Mouse (Mus musculus) heart, embryonic 14.5 days (tissue): ENCODE measurements around the gene Rin2. TPM values are rescaled to one million over a fixed set of nuclear protein-coding genes. Genes with fewer than 3 reads are reported as not detected.

Experiments
- ATAC-seq: fragments of 200-750 bp; cut with Nextera tagmentation; 2 replicates; pipeline ENCODE4 v1.8.0; 2017; ENCODE audit warnings: low read depth, moderate TSS enrichment; ENCODE audit not compliant: insufficient number of reproducible peaks, insufficient read depth, low FRiP score
- H3K27ac ChIP-seq, 2 experiments: fragments of 200-500 bp in 1 of 2; fragments of 300-500 bp in 1 of 2; sonication (generic) in 1 of 2; replicated peaks in 1 of 2; 2 replicates each; pipeline ENCODE4 v1.5.1; 2012 to 2014; ENCODE audit warnings: low read depth in 2 of 2, low read length in 2 of 2, control low read depth in 1 of 2, mild to moderate bottlenecking in 1 of 2, mixed read lengths in 1 of 2; ENCODE audit not compliant: control insufficient read depth in 1 of 2, insufficient read depth in 1 of 2
- H3K27me3 ChIP-seq: fragments of 300-500 bp; sonication (generic); 2 replicates; pipeline ENCODE4 v1.6.1; 2014; ENCODE audit warnings: mild to moderate bottlenecking, low read length, control low read depth; ENCODE audit not compliant: control insufficient read depth, insufficient read depth
- H3K36me3 ChIP-seq: fragments of 300-500 bp; sonication (generic); 2 replicates; pipeline ENCODE4 v1.6.1; 2014; ENCODE audit warnings: mild to moderate bottlenecking, control low read depth, low read length, mixed read lengths; ENCODE audit not compliant: control insufficient read depth, insufficient read depth
- H3K4me1 ChIP-seq, 2 experiments: fragments of 200-500 bp in 1 of 2; fragments of 300-500 bp in 1 of 2; sonication (generic) in 1 of 2; 2 replicates each; pipeline ENCODE4 v1.6.1; 2012 to 2014; ENCODE audit warnings: low read length in 2 of 2, control low read depth in 1 of 2, mixed read lengths in 1 of 2; ENCODE audit not compliant: control insufficient read depth in 2 of 2, insufficient read depth in 2 of 2
- H3K4me2 ChIP-seq: fragments of 300-500 bp; sonication (generic); 2 replicates; pipeline ENCODE4 v1.6.1; 2014; ENCODE audit warnings: mild to moderate bottlenecking, low read length
- H3K4me3 ChIP-seq, 2 experiments: fragments of 200-500 bp in 1 of 2; fragments of 300-500 bp in 1 of 2; sonication (generic) in 1 of 2; 2 replicates each; pipeline ENCODE4 v1.5.1; 2012 to 2014; ENCODE audit warnings: low read length in 2 of 2, mild to moderate bottlenecking in 2 of 2, control low read depth in 1 of 2, low read depth in 1 of 2, moderate library complexity in 1 of 2; ENCODE audit not compliant: control insufficient read depth in 1 of 2, insufficient read depth in 1 of 2
- H3K9ac ChIP-seq: fragments of 300-500 bp; sonication (generic); 2 replicates; pipeline ENCODE4 v1.6.1; 2014; ENCODE audit warnings: mild to moderate bottlenecking, low read length
- H3K9me3 ChIP-seq: fragments of 300-500 bp; sonication (generic); 2 replicates; pipeline ENCODE4 v1.6.1; 2016; ENCODE audit warnings: low read length, control low read depth; ENCODE audit not compliant: control insufficient read depth
- WGBS: fragments of 180-500 bp; shearing (Covaris S2); extraction: QIAGEN DNeasy Blood & Tissue Kit; methylation state at CpG from one replicate; pipeline ENCODE4 v1.1.7; 2014; 5-methylcytosine and 5-hydroxymethylcytosine counted together
- polyA plus RNA-seq: library from polyadenylated mRNA; unstranded; fragments of >200 nt; fragmentation: Nextera tagmentation; extraction: Ambion mirVana; gene quantifications from 2 replicates; pipeline ENCODE4 v1.2.1, GENCODE M21; 2014

The Rin2 gene
- polyA plus RNA-seq, 1 experiment from 2014 or later, result 20.8 TPM

GRCm38 (mm10) chr2:145656716-145657115 is 18.3 kb upstream of the Rin2 start:
- Histone ChIP-seq H3K4me1 (peaks cover 0 to 8% of the 10 kb centered on the region in 2 experiments; a peak in 1 of 4 replicates), H3K27ac (no peak overlapping the region), H3K27me3 (no peaks in the 10 kb centered on the region), H3K36me3 (no peaks in the 10 kb centered on the region), H3K9me3 (no peaks in the 10 kb centered on the region), H3K4me3 (no peak overlapping the region), H3K9ac (no peak overlapping the region), H3K4me2 (no peak overlapping the region)
- 8% methylated on average over 1 of the region's 1 CpGs for WGBS
- ATAC-seq, result no peak

- Histone ChIP-seq H3K27me3 (no peaks in the 10 kb centered on the region), H3K4me3 (no peak overlapping the region), H3K36me3 (no peaks in the 10 kb centered on the region), H3K4me2 (no peak overlapping the region), H3K27ac (no peak overlapping the region), H3K9me3 (no peaks in the 10 kb centered on the region), H3K9ac (no peak overlapping the region), H3K4me1 (0 out of 4 replicates have a peak, but pooled peaks cover 0 to 6% of the 10 kb centered on the region in 2 experiments)
- 65% methylated on average over 5 of the region's 7 CpGs for WGBS
- ATAC-seq, result no peak
Observed at GRCm38 (mm10) chr2:145661242-145661641, 13.8 kb upstream of the Rin2 start.

GRCm38 (mm10) chr2:145663899-145664298 is 11.1 kb upstream of the Rin2 start:
- no peaks in the 10 kb centered on the region for H3K36me3 ChIP-seq
- no peaks in the 10 kb centered on the region for H3K27me3 ChIP-seq
- H3K4me1 ChIP-seq, result peaks cover 7 to 10% of the 10 kb centered on the region in 2 experiments
- ATAC-seq, result no peak
- no peak overlapping the region for H3K4me3 ChIP-seq
- no peak overlapping the region for H3K4me2 ChIP-seq
- H3K27ac ChIP-seq, result no peak overlapping the region
- WGBS, result 81% methylated on average over 7 of the region's 7 CpGs
- no peaks in the 10 kb centered on the region for H3K9me3 ChIP-seq
- H3K9ac ChIP-seq, result no peak overlapping the region

DNA sequence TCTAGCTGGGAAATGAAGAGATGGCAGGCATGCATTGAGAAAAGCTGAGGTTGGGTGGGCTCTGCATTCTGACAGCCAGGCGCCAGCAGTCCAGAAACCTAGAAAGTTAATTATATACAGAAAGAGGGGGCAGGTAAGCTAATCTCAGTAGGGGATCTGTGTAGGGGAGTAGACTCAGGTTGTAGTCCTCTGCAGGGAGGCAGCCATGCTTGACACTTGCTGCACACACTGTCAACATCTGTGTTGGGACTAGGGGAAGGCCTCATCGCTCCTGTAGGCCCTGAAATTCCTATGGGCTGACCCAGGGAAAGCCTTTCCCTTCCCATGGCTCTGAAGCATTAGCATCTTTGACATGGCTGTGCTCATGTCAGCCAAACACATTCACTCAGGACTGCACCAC is 10.7 kb upstream of the Rin2 start:
- no peak overlapping the region for H3K4me3 ChIP-seq
- 84% methylated on average over 2 of the region's 2 CpGs for WGBS
- H3K4me2 ChIP-seq, result no peak overlapping the region
- no peak overlapping the region for H3K9ac ChIP-seq
- H3K36me3 ChIP-seq, result no peaks in the 10 kb centered on the region
- ATAC-seq, result no peak
- H3K27ac ChIP-seq, result no peak overlapping the region
- H3K4me1 ChIP-seq, result peaks cover 7 to 10% of the 10 kb centered on the region in 2 experiments
- H3K27me3 ChIP-seq, result no peaks in the 10 kb centered on the region
- no peaks in the 10 kb centered on the region for H3K9me3 ChIP-seq

DNA sequence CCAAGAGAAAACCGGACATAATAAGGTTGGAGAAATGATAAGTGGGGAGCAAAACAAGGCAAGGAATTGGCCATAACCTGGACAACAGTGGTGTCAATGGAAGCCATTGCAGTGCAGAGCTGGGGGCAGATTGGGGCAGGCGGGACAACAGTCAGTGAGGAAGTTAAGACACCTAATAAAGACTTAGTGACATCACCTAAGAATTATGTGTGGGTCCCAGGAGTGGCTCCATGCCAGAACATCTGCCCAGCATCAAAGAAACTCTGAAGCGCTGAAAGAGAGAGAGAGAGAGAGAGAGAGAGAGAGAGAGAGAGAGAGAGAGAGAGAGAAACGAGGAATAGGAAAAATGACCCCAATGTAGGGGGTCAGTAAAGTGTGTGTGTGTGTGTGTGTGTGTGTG is 6.9 kb upstream of the Rin2 start:
- H3K27ac ChIP-seq, result no peak overlapping the region
- WGBS, result 32% methylated on average over 4 of the region's 4 CpGs
- no peak overlapping the region for H3K4me3 ChIP-seq
- no peak overlapping the region for H3K4me2 ChIP-seq
- no peaks in the 10 kb centered on the region for H3K27me3 ChIP-seq
- no peak for ATAC-seq
- no peaks in the 10 kb centered on the region for H3K36me3 ChIP-seq
- peaks cover 11 to 20% of the 10 kb centered on the region in 2 experiments for H3K4me1 ChIP-seq
- no peaks in the 10 kb centered on the region for H3K9me3 ChIP-seq
- no peak overlapping the region for H3K9ac ChIP-seq

DNA sequence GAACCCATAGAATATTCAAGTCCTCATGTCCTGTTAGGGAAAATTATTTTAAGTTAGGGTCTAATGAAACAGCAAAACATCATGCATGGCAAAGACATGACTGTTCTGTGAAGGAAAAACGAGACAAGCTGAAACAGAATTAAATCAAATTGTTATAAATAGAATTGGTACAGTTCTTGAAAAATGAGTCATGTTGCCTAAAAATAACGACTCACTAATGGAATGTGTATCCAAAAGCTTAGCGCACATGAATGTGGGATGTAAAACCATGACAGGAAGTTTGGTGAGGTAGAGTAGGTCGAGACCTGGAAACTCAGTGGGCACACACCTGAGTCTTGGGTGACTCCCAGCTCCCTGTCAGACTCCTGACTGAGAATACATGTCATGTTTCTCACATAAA is 4.9 kb upstream of the Rin2 start:
- 42% methylated on average over 4 of the region's 4 CpGs for WGBS
- H3K27me3 ChIP-seq, result no peaks in the 10 kb centered on the region
- no peak overlapping the region for H3K9ac ChIP-seq
- H3K4me1 ChIP-seq, result peaks cover 11 to 28% of the 10 kb centered on the region in 2 experiments
- H3K36me3 ChIP-seq, result no peaks in the 10 kb centered on the region
- no peak overlapping the region for H3K27ac ChIP-seq
- no peak overlapping the region for H3K4me3 ChIP-seq
- no peak overlapping the region for H3K4me2 ChIP-seq
- ATAC-seq, result no peak
- no peaks in the 10 kb centered on the region for H3K9me3 ChIP-seq

DNA sequence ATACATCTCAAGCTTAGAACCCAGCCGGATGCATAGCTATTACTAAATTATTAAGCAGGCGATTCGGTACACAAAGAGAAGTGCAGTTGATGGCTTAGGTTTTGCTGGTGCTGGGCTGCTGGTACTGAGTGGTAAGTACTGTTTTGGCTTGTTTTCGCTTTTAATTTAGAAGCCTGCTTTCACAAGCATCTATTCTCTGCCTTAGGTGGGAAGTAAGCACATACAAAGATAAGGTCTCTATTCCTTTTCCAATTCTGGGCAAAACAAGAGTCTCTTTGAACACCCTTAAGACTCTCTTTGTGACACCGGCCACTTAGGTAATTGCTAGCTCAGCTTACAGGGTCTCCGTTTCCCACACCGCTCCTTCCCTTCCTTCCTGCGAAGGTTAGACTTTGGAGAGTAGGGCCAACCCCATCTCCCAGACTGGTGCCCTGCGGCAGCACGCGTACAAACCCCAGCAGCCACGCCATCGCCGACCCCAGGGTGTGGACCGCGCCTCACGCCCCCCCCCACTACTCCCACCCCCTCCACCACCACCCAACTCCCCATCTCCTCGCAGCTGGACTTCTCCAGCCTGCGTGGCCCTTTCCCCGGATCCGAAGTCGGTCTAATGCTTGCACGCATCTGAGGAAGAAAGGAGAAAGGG is 396 bp upstream of the Rin2 start:
- peak overlapping the region; percentile 46 to 72 for H3K27ac ChIP-seq
- H3K36me3 ChIP-seq, result no peaks in the 10 kb centered on the region
- WGBS, result 6% methylated on average over 23 of the region's 23 CpGs
- H3K4me3 ChIP-seq, result peak overlapping the region; percentile 71 to 73
- peak overlapping the region; percentile 87 for H3K4me2 ChIP-seq
- no peaks in the 10 kb centered on the region for H3K9me3 ChIP-seq
- peaks cover 4 to 29% of the 10 kb centered on the region in 2 experiments for H3K4me1 ChIP-seq
- no peaks in the 10 kb centered on the region for H3K27me3 ChIP-seq
- H3K9ac ChIP-seq, result peak overlapping the region; percentile 74
- ATAC-seq, result 0 out of 2 replicates have a peak, but pooled peaks have one; percentile 10
